Mouse (Mus musculus): ENCODE results near the gene Zfp609. TPM values are rescaled to one million over a fixed set of nuclear protein-coding genes. Genes with fewer than 3 reads are reported as not detected.
A peak's percentile ranks its signal among the peaks of the same experiment; 100 is the strongest.

Zfp609 gene
- 7.4 and 8.8 TPM in 2 replicates for polyA plus RNA-seq (2014; fragmentation: Nextera tagmentation; extraction: Ambion mirVana)

DNA sequence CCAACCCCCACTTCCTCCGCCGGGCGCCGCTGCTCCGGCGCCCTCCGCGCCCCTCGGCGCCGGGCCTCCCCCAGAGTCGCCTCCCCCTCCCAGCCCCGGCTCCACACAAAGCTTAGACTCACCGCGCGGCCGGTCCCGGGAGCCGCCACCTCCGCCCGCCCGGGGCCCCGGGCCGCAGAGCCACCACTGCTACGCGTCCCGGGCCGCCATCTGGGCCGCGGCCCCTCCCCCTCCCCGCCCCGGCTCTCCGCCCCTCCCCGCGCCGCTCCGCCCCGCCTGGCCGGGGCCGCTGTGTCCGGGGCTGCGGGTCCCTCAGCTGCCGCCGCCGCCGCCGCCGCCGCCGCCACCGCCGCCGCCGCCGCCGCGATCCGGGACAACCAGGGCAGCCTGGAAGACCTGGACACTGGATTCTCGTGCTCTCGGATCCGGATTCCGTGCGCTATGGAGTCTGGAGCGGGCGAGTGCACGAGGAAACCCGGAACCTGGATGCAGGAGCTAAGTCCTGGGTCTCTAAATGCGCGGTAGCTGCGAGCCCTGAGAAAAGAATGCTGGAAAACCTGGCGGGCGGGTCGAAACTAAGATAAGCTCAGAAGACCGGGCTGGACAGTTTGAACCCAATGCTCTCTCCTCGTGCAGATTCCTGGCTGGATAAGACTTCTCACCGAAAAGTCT, at the start of gene Zfp609:
Gene Zfp609 (minus strand): TSS at position 221 of the 672 bp plus-strand sequence.
- ATAC-seq (peak; percentile 90), DNase-seq (ENCODE audit: low spot score) (peak; percentile 97)
- H3K9ac ChIP-seq (ENCODE audit: low read length), result peak within 1 kb of the TSS; percentile 97
- under 1% methylated on average over 55 of the region's 76 CpGs for WGBS
- H3K27me3 ChIP-seq (replicated peaks; ENCODE audit: control insufficient read depth, insufficient read depth, low read length), result no peaks in the 10 kb centered on the region
- no peaks in the 10 kb centered on the region for H3K9me3 ChIP-seq (replicated peaks; ENCODE audit: control insufficient read depth, low read length)
- peak within 1 kb of the TSS; percentile 98 for H3K27ac ChIP-seq (ENCODE audit: low read depth, low read length)
- peaks cover 41% of the 10 kb centered on the region for H3K4me1 ChIP-seq (ENCODE audit: control insufficient read depth, insufficient read depth, low read length)
- H3K4me3 ChIP-seq (ENCODE audit: low read depth, low read length), result peak within 1 kb of the TSS; percentile 84
- H3K36me3 ChIP-seq (ENCODE audit: control insufficient read depth, insufficient read depth, low read length), result no peaks in the 10 kb centered on the region
- peak within 1 kb of the TSS; percentile 72 for H3K4me2 ChIP-seq (ENCODE audit: low read length)

DNA sequence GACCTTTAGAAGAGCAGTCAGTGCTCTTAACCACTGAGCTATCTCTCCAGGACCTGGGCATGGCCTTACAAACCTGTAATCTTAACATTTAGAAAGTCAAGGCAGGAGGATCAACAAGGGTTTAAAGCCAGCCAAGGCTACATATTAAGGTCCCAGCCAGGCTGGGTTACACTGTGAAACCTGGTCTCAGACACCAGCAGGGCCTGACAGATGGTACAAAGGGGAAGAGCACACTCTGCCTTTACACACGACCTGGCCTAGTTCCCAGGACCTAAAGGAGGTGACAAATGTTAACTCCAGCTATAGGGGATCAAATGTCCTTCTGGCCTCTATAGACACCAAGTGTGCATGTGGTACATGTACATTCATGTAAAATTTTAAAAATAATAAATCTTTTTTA, 32.3 kb upstream of the Zfp609 start:
- Histone ChIP-seq H3K27me3 (replicated peaks; ENCODE audit: control insufficient read depth, insufficient read depth, low read length) (no peaks in the 10 kb centered on the region), H3K27ac (ENCODE audit: low read depth, low read length) (no peak overlapping the region), H3K36me3 (ENCODE audit: control insufficient read depth, insufficient read depth, low read length) (peaks cover 38% of the 10 kb centered on the region), H3K4me2 (ENCODE audit: low read length) (no peak overlapping the region), H3K4me3 (ENCODE audit: low read depth, low read length) (no peak overlapping the region), H3K9ac (ENCODE audit: low read length) (no peak overlapping the region), H3K4me1 (ENCODE audit: control insufficient read depth, insufficient read depth, low read length) (no peaks in the 10 kb centered on the region), H3K9me3 (replicated peaks; ENCODE audit: control insufficient read depth, low read length) (no peaks in the 10 kb centered on the region)
- ATAC-seq (no peak), DNase-seq (ENCODE audit: low spot score) (peak; percentile 7)
- 57% methylated on average over 1 of the region's 1 CpGs for WGBS

DNA sequence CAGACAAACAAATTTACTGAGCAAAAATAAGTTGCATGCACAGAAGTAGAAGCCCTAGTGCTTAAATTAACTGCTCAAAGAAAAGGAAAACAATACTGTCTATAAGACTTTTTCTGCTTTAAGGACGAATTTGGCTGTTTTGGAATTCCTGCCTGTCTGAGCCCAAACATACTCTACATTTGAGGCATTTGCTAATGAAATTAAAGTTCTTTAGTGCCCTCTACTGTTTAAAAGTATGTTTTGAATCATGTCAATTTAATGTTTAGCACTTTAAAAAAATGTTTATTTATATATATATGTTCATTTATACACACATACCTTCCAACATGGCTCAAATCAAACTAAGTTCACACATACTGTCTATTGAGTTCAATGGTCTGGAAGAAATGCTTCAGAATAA, 22.8 kb upstream of the Zfp609 start:
- ATAC-seq, result no peak
- Histone ChIP-seq H3K36me3 (ENCODE audit: control insufficient read depth, insufficient read depth, low read length) (peaks cover 18% of the 10 kb centered on the region), H3K4me1 (ENCODE audit: control insufficient read depth, insufficient read depth, low read length) (no peaks in the 10 kb centered on the region; the same call in none of the 2 replicates), H3K9ac (ENCODE audit: low read length) (no peak overlapping the region), H3K27ac (ENCODE audit: low read depth, low read length) (no peak overlapping the region), H3K9me3 (replicated peaks; ENCODE audit: control insufficient read depth, low read length) (no peaks in the 10 kb centered on the region), H3K4me2 (ENCODE audit: low read length) (no peak overlapping the region), H3K27me3 (replicated peaks; ENCODE audit: control insufficient read depth, insufficient read depth, low read length) (no peaks in the 10 kb centered on the region), H3K4me3 (ENCODE audit: low read depth, low read length) (no peak overlapping the region)
- WGBS, result 20% methylated on average over 1 of the region's 1 CpGs
- DNase-seq (ENCODE audit: low spot score), result peak; percentile 86

DNA sequence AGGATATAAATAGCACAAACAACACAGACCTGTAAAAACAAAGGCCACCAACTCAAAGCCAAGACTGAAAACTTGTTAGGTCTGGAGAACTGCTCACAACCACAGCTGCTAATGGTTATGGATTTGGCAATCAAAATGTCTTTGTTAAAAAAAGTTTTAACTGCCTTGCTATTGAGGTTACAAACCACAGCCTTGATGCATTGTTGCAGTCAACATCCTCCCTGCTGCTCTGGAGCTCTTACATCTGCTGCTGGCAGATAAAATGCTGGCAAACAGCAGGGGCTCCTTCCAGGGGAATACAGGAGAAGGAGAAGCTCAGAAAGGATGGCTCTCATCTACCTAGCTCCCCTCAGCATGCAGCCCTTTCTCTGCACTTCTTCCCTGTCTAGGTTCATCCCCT, 20.8 kb upstream of the Zfp609 start:
- ATAC-seq (no peak), DNase-seq (ENCODE audit: low spot score) (peak; percentile 34)
- H3K9ac ChIP-seq (ENCODE audit: low read length), result no peak overlapping the region
- H3K36me3 ChIP-seq (ENCODE audit: control insufficient read depth, insufficient read depth, low read length), result peaks cover 4% of the 10 kb centered on the region; the same call in 1 of the 2 replicates
- no peak overlapping the region for H3K27ac ChIP-seq (ENCODE audit: low read depth, low read length)
- peaks cover 12% of the 10 kb centered on the region for H3K4me1 ChIP-seq (ENCODE audit: control insufficient read depth, insufficient read depth, low read length)
- H3K4me3 ChIP-seq (ENCODE audit: low read depth, low read length), result no peak overlapping the region
- no peaks in the 10 kb centered on the region for H3K27me3 ChIP-seq (replicated peaks; ENCODE audit: control insufficient read depth, insufficient read depth, low read length)
- no peak overlapping the region for H3K4me2 ChIP-seq (ENCODE audit: low read length)
- no peaks in the 10 kb centered on the region for H3K9me3 ChIP-seq (replicated peaks; ENCODE audit: control insufficient read depth, low read length)

DNA sequence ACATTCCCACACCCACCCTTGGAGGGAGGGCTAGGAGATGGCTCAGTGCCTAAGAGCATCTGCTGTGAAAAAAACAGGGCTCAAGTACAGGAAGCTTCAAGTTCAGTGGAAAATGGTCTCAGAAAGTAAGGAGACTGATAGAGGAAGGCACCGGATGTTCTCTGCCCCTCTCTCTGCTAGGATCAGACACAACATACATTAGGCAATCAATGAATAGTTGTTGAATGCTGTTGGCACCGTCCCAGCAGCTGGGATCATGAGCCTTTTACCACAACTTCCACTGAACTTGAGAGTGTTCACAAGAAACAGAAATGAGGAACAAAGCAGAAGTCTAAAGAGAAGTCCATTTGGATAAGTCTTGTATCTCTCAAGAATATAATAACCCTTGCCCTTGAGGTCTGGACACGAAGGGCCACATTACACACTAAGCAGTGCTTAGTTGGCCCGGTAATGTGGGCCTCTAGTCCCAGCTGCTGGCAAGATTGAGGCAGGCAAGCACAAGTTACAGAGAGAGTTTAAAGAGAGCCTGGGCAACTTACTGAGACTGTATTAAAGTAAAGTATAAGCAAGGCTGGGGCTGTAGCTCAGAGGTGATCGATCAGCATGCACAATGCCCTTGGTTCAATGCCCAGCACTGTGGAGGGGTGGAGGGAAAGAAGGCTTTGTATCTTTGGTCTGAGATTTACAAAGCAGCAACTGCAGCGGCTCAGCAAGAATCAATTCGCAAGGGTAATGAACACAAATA, 17.2 kb upstream of the Zfp609 start:
- no peaks in the 10 kb centered on the region for H3K36me3 ChIP-seq (ENCODE audit: control insufficient read depth, insufficient read depth, low read length)
- peak; percentile 64 for DNase-seq (ENCODE audit: low spot score)
- H3K27me3 ChIP-seq (replicated peaks; ENCODE audit: control insufficient read depth, insufficient read depth, low read length), result no peaks in the 10 kb centered on the region
- peak overlapping the region; percentile 22 for H3K27ac ChIP-seq (ENCODE audit: low read depth, low read length)
- peak overlapping the region; percentile 22; the same call in 1 of the 2 replicates for H3K9ac ChIP-seq (ENCODE audit: low read length)
- 21% methylated on average over 7 of the region's 7 CpGs for WGBS
- H3K4me3 ChIP-seq (ENCODE audit: low read depth, low read length), result no peak overlapping the region
- H3K9me3 ChIP-seq (replicated peaks; ENCODE audit: control insufficient read depth, low read length), result no peaks in the 10 kb centered on the region
- H3K4me1 ChIP-seq (ENCODE audit: control insufficient read depth, insufficient read depth, low read length), result peaks cover 12% of the 10 kb centered on the region
- ATAC-seq, result 0 out of 2 replicates have a peak, but pooled peaks have one; percentile 42
- no peak overlapping the region for H3K4me2 ChIP-seq (ENCODE audit: low read length)

DNA sequence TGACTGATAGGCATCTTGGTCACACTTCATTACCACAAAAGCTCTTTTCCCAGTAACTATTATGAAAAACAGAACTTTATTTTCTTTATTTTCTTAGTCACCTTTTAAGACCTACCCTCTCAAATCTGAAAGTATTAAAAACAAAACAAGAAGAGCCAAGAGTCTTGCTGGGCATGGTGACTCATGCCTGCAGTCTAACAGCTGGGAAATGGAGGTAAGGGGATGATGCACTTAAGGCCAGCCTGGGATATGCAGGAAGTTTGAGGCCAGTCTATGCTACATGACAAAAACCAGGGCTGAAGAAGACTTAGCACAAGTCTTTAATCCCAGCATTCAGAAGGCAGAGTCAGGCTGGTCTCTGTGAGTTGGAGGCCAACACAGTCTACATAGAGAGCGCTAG, 12.5 kb upstream of the Zfp609 start:
- Histone ChIP-seq H3K36me3 (ENCODE audit: control insufficient read depth, insufficient read depth, low read length) (0 out of 2 replicates have a peak, but pooled peaks cover 4% of the 10 kb centered on the region), H3K4me3 (ENCODE audit: low read depth, low read length) (no peak overlapping the region), H3K9me3 (replicated peaks; ENCODE audit: control insufficient read depth, low read length) (no peaks in the 10 kb centered on the region), H3K27me3 (replicated peaks; ENCODE audit: control insufficient read depth, insufficient read depth, low read length) (no peaks in the 10 kb centered on the region), H3K9ac (ENCODE audit: low read length) (no peak overlapping the region), H3K4me1 (ENCODE audit: control insufficient read depth, insufficient read depth, low read length) (peaks cover 16% of the 10 kb centered on the region), H3K27ac (ENCODE audit: low read depth, low read length) (no peak overlapping the region), H3K4me2 (ENCODE audit: low read length) (no peak overlapping the region)
- DNase-seq (ENCODE audit: low spot score), result no peak
- no peak for ATAC-seq
- 95% methylated on average over 1 of the region's 1 CpGs for WGBS

DNA sequence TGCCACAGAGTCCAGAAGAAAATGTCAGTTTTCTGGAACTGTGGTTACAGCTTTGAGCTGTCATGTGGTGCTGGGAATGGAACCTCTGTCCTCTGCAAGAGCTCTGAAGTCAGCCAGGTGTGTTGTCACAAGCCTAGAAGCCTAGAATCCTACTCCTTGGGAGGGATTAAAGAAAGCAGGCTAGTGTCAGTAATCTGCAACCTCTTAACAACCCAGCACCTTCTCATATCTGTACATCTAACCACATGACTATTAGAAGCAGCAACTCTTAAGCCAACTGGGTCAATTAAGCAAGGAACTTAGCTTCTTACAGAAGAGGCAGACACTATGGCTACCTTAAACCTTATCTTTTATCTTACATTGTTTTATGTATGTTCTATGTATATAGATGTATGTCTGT, 9.6 kb upstream of the Zfp609 start:
- Histone ChIP-seq H3K27me3 (replicated peaks; ENCODE audit: control insufficient read depth, insufficient read depth, low read length) (no peaks in the 10 kb centered on the region), H3K4me3 (ENCODE audit: low read depth, low read length) (no peak overlapping the region), H3K9me3 (replicated peaks; ENCODE audit: control insufficient read depth, low read length) (no peaks in the 10 kb centered on the region), H3K27ac (ENCODE audit: low read depth, low read length) (no peak overlapping the region), H3K4me2 (ENCODE audit: low read length) (no peak overlapping the region), H3K9ac (ENCODE audit: low read length) (no peak overlapping the region), H3K36me3 (ENCODE audit: control insufficient read depth, insufficient read depth, low read length) (0 out of 2 replicates have a peak, but pooled peaks cover 4% of the 10 kb centered on the region), H3K4me1 (ENCODE audit: control insufficient read depth, insufficient read depth, low read length) (peaks cover 15% of the 10 kb centered on the region)
- no peak for ATAC-seq
- DNase-seq (ENCODE audit: low spot score), result no peak

DNA sequence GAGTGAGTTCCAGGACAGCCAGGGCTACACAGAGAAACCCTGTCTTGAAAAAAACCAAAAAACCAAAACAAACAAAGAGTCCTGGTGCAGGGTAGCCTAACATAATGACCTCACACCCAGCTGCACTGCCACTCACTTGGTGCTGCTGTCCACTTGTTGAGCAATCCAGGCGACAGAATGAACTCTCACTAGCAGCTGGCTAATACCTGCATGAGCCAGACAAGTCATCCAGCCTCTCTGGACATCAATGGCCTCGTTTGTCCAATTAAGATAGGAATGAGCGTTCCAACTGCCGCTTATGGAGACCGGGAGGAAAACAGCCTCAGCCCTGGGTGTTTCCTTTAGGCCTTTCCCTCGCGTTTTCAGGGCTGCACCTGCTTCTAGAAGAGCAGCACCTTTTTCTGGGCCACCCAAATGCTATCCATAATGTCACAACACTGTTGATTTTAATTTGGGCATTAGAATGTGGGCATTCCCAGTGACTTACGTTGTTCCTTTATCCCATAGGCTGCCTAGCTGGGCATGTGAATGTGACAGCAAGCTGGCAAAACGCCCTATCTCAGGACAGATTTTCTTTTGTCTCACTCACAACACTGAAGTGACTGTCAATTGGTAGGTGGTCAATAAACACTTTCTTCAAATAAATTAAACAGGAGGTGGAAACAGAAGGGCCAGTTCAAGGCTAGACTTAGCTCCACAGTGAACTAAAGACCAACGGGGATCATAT, 7.4 kb upstream of the Zfp609 start:
- Histone ChIP-seq H3K9me3 (replicated peaks; ENCODE audit: control insufficient read depth, low read length) (no peaks in the 10 kb centered on the region), H3K9ac (ENCODE audit: low read length) (no peak overlapping the region), H3K36me3 (ENCODE audit: control insufficient read depth, insufficient read depth, low read length) (0 out of 2 replicates have a peak, but pooled peaks cover 4% of the 10 kb centered on the region), H3K4me1 (ENCODE audit: control insufficient read depth, insufficient read depth, low read length) (peaks cover 19% of the 10 kb centered on the region), H3K4me3 (ENCODE audit: low read depth, low read length) (no peak overlapping the region), H3K27ac (ENCODE audit: low read depth, low read length) (peak overlapping the region; percentile 52), H3K4me2 (ENCODE audit: low read length) (no peak overlapping the region), H3K27me3 (replicated peaks; ENCODE audit: control insufficient read depth, insufficient read depth, low read length) (no peaks in the 10 kb centered on the region)
- ATAC-seq, result peak; percentile 88
- DNase-seq (ENCODE audit: low spot score), result peak; percentile 84
- WGBS, result 6% methylated on average over 10 of the region's 10 CpGs

Data from forebrain, embryonic 14.5 days (tissue).